Mouse (Mus musculus) C2C12 (cell line): ENCODE measurements around the gene Proz. TPM values are rescaled to one million over a fixed set of nuclear protein-coding genes. Genes with fewer than 3 reads are reported as not detected.

Experiments used
- H3K27me3 ChIP-seq: one replicate; pipeline ENCODE4 v1.6.1; 2011; ENCODE audit not compliant: control insufficient read depth, insufficient read depth, insufficient read length
- H3K36me3 ChIP-seq: one replicate; pipeline ENCODE4 v1.6.1; 2011; ENCODE audit not compliant: control insufficient read depth, insufficient read depth
- H3K4me3 ChIP-seq: one replicate; pipeline ENCODE4 v1.5.1; 2011; ENCODE audit warnings: mild to moderate bottlenecking, control low read depth; ENCODE audit not compliant: poor library complexity, insufficient read depth, severe bottlenecking
- H3K79me2 ChIP-seq: one replicate; pipeline ENCODE4 v1.6.1; 2011; ENCODE audit not compliant: control insufficient read depth, insufficient read depth
- H3K79me3 ChIP-seq: one replicate; pipeline ENCODE4 v1.6.1; 2011; ENCODE audit warnings: low read depth, control low read depth
- H3ac ChIP-seq: one replicate; pipeline ENCODE3; 2011; ENCODE audit warnings: low read depth; ENCODE audit not compliant: control insufficient read depth, insufficient read length
- CEBPB ChIP-seq: IDR thresholded peaks from one replicate; pipeline ENCODE4 v1.6.1; 2011; ENCODE audit warnings: low read depth, mild to moderate bottlenecking, control low read depth, moderate library complexity
- CTCF ChIP-seq: IDR thresholded peaks from one replicate; pipeline ENCODE4 v1.5.1; 2011; ENCODE audit not compliant: control insufficient read depth, insufficient read depth, insufficient read length
- FOSL1 ChIP-seq: IDR thresholded peaks from one replicate; pipeline ENCODE4 v1.8.0; 2011; ENCODE audit warnings: mild to moderate bottlenecking, low read length; ENCODE audit not compliant: poor library complexity, insufficient read depth, severe bottlenecking
- MAX ChIP-seq: IDR thresholded peaks from one replicate; pipeline ENCODE4 v1.6.1; 2011; ENCODE audit warnings: mild to moderate bottlenecking, control low read depth
- MYOD1 ChIP-seq: IDR thresholded peaks from one replicate; pipeline ENCODE4 v1.6.1; 2011; ENCODE audit warnings: low read depth; ENCODE audit not compliant: control insufficient read depth, insufficient read length
- MYOG ChIP-seq: IDR thresholded peaks from one replicate; pipeline ENCODE4 v1.6.1; 2011; ENCODE audit not compliant: control insufficient read depth, insufficient read length; ENCODE audit errors: extremely low read depth
- USF1 ChIP-seq: IDR thresholded peaks from one replicate; pipeline ENCODE4 v1.6.1; 2011; ENCODE audit warnings: low read depth, mild to moderate bottlenecking, control low read depth, moderate library complexity
- polyA plus RNA-seq: library from polyadenylated mRNA; unstranded; fragments of >200 nt; fragmentation: generic; extraction: Trizol; gene quantifications from one replicate; pipeline ENCODE4 v1.2.1, GENCODE M21; 2012; ENCODE audit warnings: missing spikeins

Proz gene
- polyA plus RNA-seq, 1 experiment: 0.20 TPM

GRCm38 (mm10) chr8:13108967-13109366 is 48.3 kb downstream of the Proz start:
- no peaks in the 10 kb centered on the region for H3K27me3 ChIP-seq
- peaks cover 93% of the 10 kb centered on the region for H3K79me2 ChIP-seq
- TF ChIP-seq MYOD1: no peak
- TF ChIP-seq CTCF: no peak
- TF ChIP-seq CEBPB: no peak
- no peak for TF ChIP-seq USF1
- TF ChIP-seq MAX: no peak
- TF ChIP-seq FOSL1: no peak
- TF ChIP-seq MYOG: no peak
- H3K79me3 ChIP-seq: peaks cover 79% of the 10 kb centered on the region
- no peak overlapping the region for H3K4me3 ChIP-seq
- no peak overlapping the region for H3ac ChIP-seq
- H3K36me3 ChIP-seq: peaks cover 14% of the 10 kb centered on the region

- no peak overlapping the region for H3ac ChIP-seq
- no peak for TF ChIP-seq MAX
- no peak for TF ChIP-seq FOSL1
- TF ChIP-seq CEBPB: no peak
- no peak for TF ChIP-seq CTCF
- TF ChIP-seq MYOD1: no peak
- no peak for TF ChIP-seq MYOG
- no peak for TF ChIP-seq USF1
- H3K4me3 ChIP-seq: no peak overlapping the region
- H3K79me2 ChIP-seq: peaks cover 93% of the 10 kb centered on the region
- H3K36me3 ChIP-seq: peaks cover 15% of the 10 kb centered on the region
- no peaks in the 10 kb centered on the region for H3K27me3 ChIP-seq
- peaks cover 77% of the 10 kb centered on the region for H3K79me3 ChIP-seq
Observed at GRCm38 (mm10) chr8:13109416-13109960, 48.8 kb downstream of the Proz start.

- H3K27me3 ChIP-seq: no peaks in the 10 kb centered on the region
- no peak for TF ChIP-seq MAX
- TF ChIP-seq CEBPB: no peak
- no peak for TF ChIP-seq MYOD1
- no peak for TF ChIP-seq MYOG
- no peak for TF ChIP-seq CTCF
- TF ChIP-seq USF1: no peak
- no peak for TF ChIP-seq FOSL1
- H3K79me3 ChIP-seq: peaks cover 78% of the 10 kb centered on the region
Observed at GRCm38 (mm10) chr8:13111917-13112316, 51.2 kb downstream of the Proz start.

GRCm38 (mm10) chr8:13113232-13113631 is 52.5 kb downstream of the Proz start:
- no peak for TF ChIP-seq CTCF
- no peak for TF ChIP-seq USF1
- no peak for TF ChIP-seq FOSL1
- TF ChIP-seq MYOD1: no peak
- no peak for TF ChIP-seq MAX
- TF ChIP-seq MYOG: no peak
- no peak for TF ChIP-seq CEBPB
- Histone ChIP-seq H3K36me3 (peaks cover 16% of the 10 kb centered on the region), H3ac (no peak overlapping the region), H3K4me3 (no peak overlapping the region), H3K27me3 (no peaks in the 10 kb centered on the region), H3K79me2 (peaks cover 75% of the 10 kb centered on the region), H3K79me3 (peaks cover 65% of the 10 kb centered on the region)

More at GRCm38 (mm10) chr8:13111917-13112316, 51.2 kb downstream of the Proz start:
- H3K79me2 ChIP-seq: peaks cover 88% of the 10 kb centered on the region
- no peak overlapping the region for H3K4me3 ChIP-seq
- peaks cover 22% of the 10 kb centered on the region for H3K36me3 ChIP-seq
- H3ac ChIP-seq: no peak overlapping the region

DNA sequence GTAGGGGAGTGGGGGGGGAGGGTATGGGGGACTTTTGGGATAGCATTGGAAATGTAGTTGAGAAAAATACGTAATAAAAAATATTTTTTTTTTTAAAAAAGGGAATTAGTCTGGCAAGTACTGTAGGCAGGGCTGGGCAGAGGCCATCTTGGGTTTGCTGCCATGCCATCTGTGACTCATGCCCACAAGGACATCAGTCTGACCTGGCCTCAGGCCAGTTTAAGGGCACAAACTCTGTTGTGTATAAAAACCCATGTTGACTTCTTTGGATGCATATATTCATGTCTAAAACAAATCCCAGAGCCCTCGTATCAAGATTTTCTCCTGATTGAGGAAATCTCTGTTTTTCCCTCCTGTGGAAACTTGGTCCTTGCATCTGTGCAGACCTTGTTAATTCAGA is 56.4 kb downstream of the Proz start:
- H3K36me3 ChIP-seq: peaks cover 19% of the 10 kb centered on the region
- no peak for TF ChIP-seq MYOG
- no peak for TF ChIP-seq FOSL1
- TF ChIP-seq MYOD1: no peak
- TF ChIP-seq USF1: no peak
- TF ChIP-seq CTCF: no peak
- TF ChIP-seq CEBPB: no peak
- TF ChIP-seq MAX: no peak

More for the DNA sequence above, 56.4 kb downstream of the Proz start:
- Histone ChIP-seq H3K79me2 (peaks cover 36% of the 10 kb centered on the region), H3K79me3 (peaks cover 27% of the 10 kb centered on the region), H3K27me3 (no peaks in the 10 kb centered on the region), H3ac (no peak overlapping the region), H3K4me3 (no peak overlapping the region)
